Mouse (Mus musculus) heart, embryonic 14.5 days (tissue): ENCODE results near the gene Rbm7. TPM values are rescaled to one million over a fixed set of nuclear protein-coding genes. Genes with fewer than 3 reads are reported as not detected.

Source experiments
- ATAC-seq: fragments of 200-750 bp; cut with Nextera tagmentation; 2 replicates; pipeline ENCODE4 v1.8.0; 2017; ENCODE audit warnings: low read depth, moderate TSS enrichment; ENCODE audit not compliant: insufficient number of reproducible peaks, insufficient read depth, low FRiP score
- H3K27ac ChIP-seq, 2 experiments: fragments of 200-500 bp in 1 of 2; fragments of 300-500 bp in 1 of 2; sonication (generic) in 1 of 2; replicated peaks in 1 of 2; 2 replicates each; pipeline ENCODE4 v1.5.1; 2012 to 2014; ENCODE audit warnings: low read depth in 2 of 2, low read length in 2 of 2, control low read depth in 1 of 2, mild to moderate bottlenecking in 1 of 2, mixed read lengths in 1 of 2; ENCODE audit not compliant: control insufficient read depth in 1 of 2, insufficient read depth in 1 of 2
- H3K27me3 ChIP-seq: fragments of 300-500 bp; sonication (generic); 2 replicates; pipeline ENCODE4 v1.6.1; 2014; ENCODE audit warnings: mild to moderate bottlenecking, low read length, control low read depth; ENCODE audit not compliant: control insufficient read depth, insufficient read depth
- H3K36me3 ChIP-seq: fragments of 300-500 bp; sonication (generic); 2 replicates; pipeline ENCODE4 v1.6.1; 2014; ENCODE audit warnings: mild to moderate bottlenecking, control low read depth, low read length, mixed read lengths; ENCODE audit not compliant: control insufficient read depth, insufficient read depth
- H3K4me1 ChIP-seq, 2 experiments: fragments of 200-500 bp in 1 of 2; fragments of 300-500 bp in 1 of 2; sonication (generic) in 1 of 2; 2 replicates each; pipeline ENCODE4 v1.6.1; 2012 to 2014; ENCODE audit warnings: low read length in 2 of 2, control low read depth in 1 of 2, mixed read lengths in 1 of 2; ENCODE audit not compliant: control insufficient read depth in 2 of 2, insufficient read depth in 2 of 2
- H3K4me2 ChIP-seq: fragments of 300-500 bp; sonication (generic); 2 replicates; pipeline ENCODE4 v1.6.1; 2014; ENCODE audit warnings: mild to moderate bottlenecking, low read length
- H3K4me3 ChIP-seq, 2 experiments: fragments of 200-500 bp in 1 of 2; fragments of 300-500 bp in 1 of 2; sonication (generic) in 1 of 2; 2 replicates each; pipeline ENCODE4 v1.5.1; 2012 to 2014; ENCODE audit warnings: low read length in 2 of 2, mild to moderate bottlenecking in 2 of 2, control low read depth in 1 of 2, low read depth in 1 of 2, moderate library complexity in 1 of 2; ENCODE audit not compliant: control insufficient read depth in 1 of 2, insufficient read depth in 1 of 2
- H3K9ac ChIP-seq: fragments of 300-500 bp; sonication (generic); 2 replicates; pipeline ENCODE4 v1.6.1; 2014; ENCODE audit warnings: mild to moderate bottlenecking, low read length
- H3K9me3 ChIP-seq: fragments of 300-500 bp; sonication (generic); 2 replicates; pipeline ENCODE4 v1.6.1; 2016; ENCODE audit warnings: low read length, control low read depth; ENCODE audit not compliant: control insufficient read depth
- WGBS: fragments of 180-500 bp; shearing (Covaris S2); extraction: QIAGEN DNeasy Blood & Tissue Kit; methylation state at CpG from one replicate; pipeline ENCODE4 v1.1.7; 2014; 5-methylcytosine and 5-hydroxymethylcytosine counted together
- microRNA-seq: library from miRNA; unstranded; fragments of <30 nt; microRNA quantifications from one replicate; pipeline ENCODE4, GENCODE M21; 2016
- polyA plus RNA-seq: library from polyadenylated mRNA; unstranded; fragments of >200 nt; fragmentation: Nextera tagmentation; extraction: Ambion mirVana; gene quantifications from 2 replicates; pipeline ENCODE4 v1.2.1, GENCODE M21; 2014

The Rbm7 gene
- polyA plus RNA-seq, 1 experiment from 2014 or later = 85.7 TPM

DNA sequence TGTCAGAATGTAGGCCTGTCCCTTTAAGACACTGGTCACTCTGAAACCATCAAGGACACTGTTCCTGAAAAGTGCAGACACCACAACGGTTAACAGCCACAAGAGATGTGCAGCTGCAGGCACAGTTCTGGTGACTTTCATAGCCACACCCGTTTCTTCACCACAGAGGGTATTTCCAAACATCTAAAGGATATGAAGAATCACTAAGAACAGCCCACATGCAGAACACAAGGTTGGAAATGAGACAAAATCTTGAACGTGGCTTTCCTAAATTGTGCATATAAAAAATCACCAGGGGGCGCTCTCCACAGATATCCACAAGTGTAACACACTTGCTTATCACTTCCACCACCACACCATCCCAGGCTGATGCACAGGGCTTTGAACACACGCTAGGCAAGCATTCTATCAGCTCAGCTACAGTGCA lies 47.3 kb downstream of the Rbm7 start:
- no peak overlapping the region for H3K4me2 ChIP-seq
- H3K27ac ChIP-seq = no peak overlapping the region
- no peak overlapping the region for H3K4me3 ChIP-seq
- 31% methylated on average over 5 of the region's 5 CpGs for WGBS
- H3K36me3 ChIP-seq = no peaks in the 10 kb centered on the region
- ATAC-seq = no peak
- H3K4me1 ChIP-seq = no peaks in the 10 kb centered on the region
- no peaks in the 10 kb centered on the region for H3K9me3 ChIP-seq
- H3K9ac ChIP-seq = no peak overlapping the region
- no peaks in the 10 kb centered on the region for H3K27me3 ChIP-seq

DNA sequence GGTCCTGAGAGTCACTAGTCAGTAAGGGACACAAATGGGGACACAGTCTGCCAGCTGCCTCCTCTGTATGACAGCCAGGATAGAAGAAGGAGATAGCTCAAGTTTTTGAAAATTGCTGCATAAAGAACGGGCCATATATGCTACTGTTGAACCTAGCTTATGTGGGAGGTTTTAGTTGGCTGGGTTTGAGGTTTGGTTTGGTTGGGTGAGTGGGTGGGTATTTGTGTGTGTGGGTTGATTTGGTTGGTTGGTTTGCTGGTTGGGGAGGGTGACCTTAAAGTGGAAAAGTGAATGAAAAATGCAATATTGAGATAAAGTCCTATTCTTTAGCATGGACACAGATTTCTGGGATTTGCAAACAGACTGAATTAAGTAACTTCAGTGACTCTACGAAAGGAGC lies 50.3 kb downstream of the Rbm7 start:
- 86% methylated on average over 2 of the region's 2 CpGs for WGBS

DNA sequence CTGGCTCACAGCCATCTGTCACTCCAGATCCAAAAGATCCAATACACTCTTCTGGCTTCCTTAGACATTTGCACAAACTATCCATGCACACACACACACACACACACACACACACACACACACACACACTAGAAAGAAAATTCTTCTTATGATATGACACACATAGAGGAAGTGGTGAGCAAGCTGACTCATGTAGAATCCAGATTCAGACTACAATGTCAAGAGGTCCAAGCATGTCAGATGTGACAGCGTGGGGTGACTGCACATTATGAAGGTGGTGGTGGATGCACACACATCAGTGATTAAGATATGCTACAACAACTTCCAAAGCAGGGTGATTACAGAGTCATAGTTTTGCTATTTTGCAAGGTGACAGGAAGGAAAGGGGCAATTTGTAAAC lies 51.2 kb downstream of the Rbm7 start:
- ATAC-seq = no peak
- Histone ChIP-seq H3K9ac (no peak overlapping the region), H3K4me2 (no peak overlapping the region), H3K4me1 (no peaks in the 10 kb centered on the region), H3K27me3 (no peaks in the 10 kb centered on the region), H3K36me3 (no peaks in the 10 kb centered on the region), H3K4me3 (no peak overlapping the region), H3K27ac (no peak overlapping the region), H3K9me3 (no peaks in the 10 kb centered on the region)
- 83% methylated on average over 1 of the region's 1 CpGs for WGBS

More for the DNA sequence above, 50.3 kb downstream of the Rbm7 start:
- no peaks in the 10 kb centered on the region for H3K27me3 ChIP-seq
- no peak overlapping the region for H3K4me2 ChIP-seq
- no peaks in the 10 kb centered on the region for H3K36me3 ChIP-seq
- no peak overlapping the region for H3K27ac ChIP-seq
- no peak overlapping the region for H3K4me3 ChIP-seq
- H3K9me3 ChIP-seq = no peaks in the 10 kb centered on the region
- H3K9ac ChIP-seq = no peak overlapping the region
- H3K4me1 ChIP-seq = no peaks in the 10 kb centered on the region
- ATAC-seq = no peak

Small RNAs within 50 kb of the gene (microRNA-seq; reads per million reads assigned to microRNA genes)
- not detected for gene Gm23653

Other genes with a start within 250 kb of the Rbm7 start
- 1.5 and 2.0 TPM in 2 replicates for gene Nxpe2, start 141.8 kb downstream of the Rbm7 start, polyA plus RNA-seq
- gene Rexo2, start 14.7 kb downstream of the Rbm7 start, polyA plus RNA-seq = 73.1 and 75.2 TPM in 2 replicates
- gene Gm5617, start 143 bp upstream of the Rbm7 start, polyA plus RNA-seq = 36.7 and 40.7 TPM in 2 replicates
- gene Nnmt, start 109.9 kb upstream of the Rbm7 start, polyA plus RNA-seq = 4.1 and 4.4 TPM in 2 replicates